In genomic region chr17:17600804-17601252, GRCm38 (mm10) we compare ENCODE assay signal across 8 mouse cellular contexts. TPM values are rescaled to one million over a fixed set of nuclear protein-coding genes. Genes with fewer than 3 reads are reported as not detected.
DNase-seq lines count a peak whose midpoint lies in the region; ATAC-seq lines count a peak whose summit lies in the region.

No protein-coding gene starts in this region.

- peak overlapping the region; percentile 34 to 41; a peak in 2 of 4 replicates for H3K27ac ChIP-seq in heart, embryonic 14.5 days (replicated peaks in 1 of 2; ENCODE audit: control insufficient read depth in 1 of 2, insufficient read depth in 1 of 2, low read depth in 2 of 2, low read length in 2 of 2)

- no peaks in the 10 kb centered on the region for H3K36me3 ChIP-seq in heart, embryonic 14.5 days (ENCODE audit: control insufficient read depth, insufficient read depth, low read length)

- peak overlapping the region; percentile 7; the same call in 1 of the 2 replicates for H3K4me2 ChIP-seq in heart, embryonic 14.5 days (ENCODE audit: low read length)

- H3K27me3 ChIP-seq in heart, embryonic 14.5 days (ENCODE audit: control insufficient read depth, insufficient read depth, low read length) = no peaks in the 10 kb centered on the region

- H3K9me3 ChIP-seq in heart, embryonic 14.5 days (ENCODE audit: control insufficient read depth, low read length) = no peaks in the 10 kb centered on the region

- no peak overlapping the region for H3K9ac ChIP-seq in heart, embryonic 14.5 days (ENCODE audit: low read length)

- DNase-seq in urinary bladder, adult 18-20 months (ENCODE audit: low spot score in 2 of 2) = peak; percentile 67 to 85
- DNase-seq in urinary bladder, postnatal 10 days (ENCODE audit: low spot score) = no peak
- peak; percentile 90 for DNase-seq in cerebellum, adult 9-10 months
- peak; percentile 64 to 67 for DNase-seq in left cerebral cortex, adult 18-20 months (ENCODE audit: low spot score in 2 of 2)
- no peak for DNase-seq in yolk sac, embryonic 10.5 days (ENCODE audit: low spot score)
- DNase-seq in retina, embryonic 14.5 days (ENCODE audit: low spot score) = no peak

- H3K4me3 ChIP-seq in heart, embryonic 14.5 days (ENCODE audit: control insufficient read depth in 1 of 2, insufficient read depth in 1 of 2, low read depth in 1 of 2, low read length in 2 of 2) = no peak overlapping the region

- WGBS in heart, embryonic 14.5 days = 24% methylated on average over 3 of the region's 3 CpGs

- no peak for ATAC-seq in heart, embryonic 14.5 days (ENCODE audit: insufficient number of reproducible peaks, insufficient read depth, low FRiP score, low read depth)
- peak; percentile 84 for ATAC-seq in monocyte, adult 5-6 weeks (replicated peaks; ENCODE audit: insufficient number of reproducible peaks, low FRiP score, low TSS enrichment, poor library complexity, severe bottlenecking)

- peaks cover 0 to 41% of the 10 kb centered on the region in 2 experiments; a peak in 3 of 4 replicates for H3K4me1 ChIP-seq in heart, embryonic 14.5 days (ENCODE audit: control insufficient read depth in 2 of 2, insufficient read depth in 2 of 2, low read length in 2 of 2)

RNA-seq across cellular contexts. Expression of gene Lnpep, which starts 24.0 kb away (rescaled TPM):
- polyA plus RNA-seq in heart, embryonic 14.5 days (2014; fragmentation: Nextera tagmentation; extraction: Ambion mirVana) = 15.6 and 18.1 TPM in 2 replicates
- total RNA-seq in left cerebral cortex, adult 18-20 months (2021) = 100 to 1,000 TPM in 1 of 2 experiments, 10 to 100 TPM in 1; 99.9 to 105 TPM
- 106 to 173 TPM (median 120 TPM) in 3 replicates for total RNA-seq in monocyte, adult 5-6 weeks (2017)

Comparison
In these comparisons a context has a peak if more than half of its experiments do, and no peak if none do; other contexts are left out.
1. DNase-seq: peak in urinary bladder, adult 18-20 months (2 of 2), cerebellum, adult 9-10 months (single experiment) and left cerebral cortex, adult 18-20 months (2 of 2); none in urinary bladder, postnatal 10 days (single experiment), yolk sac, embryonic 10.5 days (single experiment) and retina, embryonic 14.5 days (single experiment).